Mouse (Mus musculus): ENCODE results near the gene Sox10.

The Sox10 gene

DNA sequence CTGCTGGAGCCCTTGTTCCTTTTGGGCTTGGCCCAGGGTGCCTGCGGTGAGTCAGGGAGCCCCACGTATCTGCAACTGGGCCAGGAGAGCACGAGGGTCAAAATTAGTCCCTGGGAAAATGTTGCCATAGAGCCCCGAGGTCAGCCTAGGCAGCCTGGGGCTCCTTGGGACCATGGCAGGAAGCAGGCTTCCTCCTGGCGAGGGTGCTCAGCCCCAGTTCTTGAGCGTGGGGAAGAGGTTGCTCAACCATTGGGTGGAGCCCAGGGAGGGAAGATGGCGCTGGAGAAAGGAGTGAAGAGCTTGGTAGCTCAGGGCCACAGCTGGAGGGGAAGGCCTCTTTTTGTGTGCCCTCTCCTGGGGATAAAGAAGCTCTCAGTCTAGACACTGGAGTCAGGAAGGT, 2.7 kb downstream of the Sox10 start:
- DNase-seq (ENCODE audit: low read depth, low spot score), result no peak

DNA sequence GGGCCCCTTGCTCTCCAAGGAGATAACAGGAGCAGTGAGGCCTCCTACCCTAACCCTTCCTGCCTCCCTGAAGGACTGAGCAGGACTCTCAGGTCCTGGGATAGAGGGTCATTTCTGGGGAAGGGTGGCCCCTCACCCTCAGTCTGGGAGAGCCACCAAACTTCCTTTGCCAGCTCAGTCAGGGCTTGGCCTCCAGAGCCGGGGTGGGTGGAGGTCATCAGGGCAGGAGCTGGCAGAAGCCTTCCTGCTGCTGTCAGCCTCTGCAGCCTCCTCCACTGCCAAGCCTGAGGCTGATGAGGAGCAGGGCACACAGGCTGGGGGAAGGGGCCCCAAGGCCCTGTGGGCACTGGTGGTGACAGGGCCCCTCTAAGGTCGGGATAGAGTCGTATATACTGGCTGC, 9.5 kb downstream of the Sox10 start:
- no peak for DNase-seq (ENCODE audit: low read depth, low spot score)

DNA sequence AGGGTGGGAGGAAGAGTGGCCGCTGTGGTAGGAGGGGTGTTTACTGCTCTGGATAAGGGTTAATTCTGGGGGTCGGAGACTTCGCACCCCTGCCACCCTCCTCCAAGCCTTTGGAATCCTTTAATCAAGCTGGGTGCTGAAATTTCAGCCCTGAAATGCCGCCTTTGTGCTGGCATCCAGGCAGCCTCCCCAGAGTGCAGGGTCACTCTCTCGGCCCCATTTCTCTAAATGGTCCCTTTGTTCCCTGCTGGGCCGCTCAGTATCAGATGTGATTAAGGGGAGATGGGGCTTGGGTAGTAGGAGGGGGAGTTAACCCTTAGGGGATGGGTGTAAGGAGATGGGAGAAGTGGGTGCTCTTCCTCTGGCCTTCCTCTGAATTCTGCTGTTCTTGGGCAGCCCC, 12.3 kb downstream of the Sox10 start:
- DNase-seq (ENCODE audit: low read depth, low spot score), result no peak

DNA sequence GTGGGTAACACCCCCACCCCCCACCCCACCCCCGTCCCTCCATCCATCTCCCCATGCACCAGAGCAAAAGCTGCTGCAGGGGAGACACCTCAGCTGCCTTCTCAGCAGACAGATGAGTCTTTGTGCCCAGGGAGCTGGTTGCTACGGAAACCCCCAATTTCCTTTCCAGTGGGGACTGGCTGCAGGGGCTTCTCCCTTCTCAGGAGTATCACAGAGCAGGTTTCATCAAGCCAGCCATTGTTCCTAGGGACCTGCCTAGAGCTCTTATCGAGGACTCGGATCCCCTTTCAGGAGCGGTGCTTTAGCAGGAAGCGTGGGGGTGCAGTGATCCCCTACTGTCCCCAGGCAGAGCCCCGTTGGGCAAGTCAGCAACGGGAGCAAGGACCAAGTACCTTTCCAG, 13.2 kb downstream of the Sox10 start:
- DNase-seq (ENCODE audit: low read depth, low spot score), result no peak

DNA sequence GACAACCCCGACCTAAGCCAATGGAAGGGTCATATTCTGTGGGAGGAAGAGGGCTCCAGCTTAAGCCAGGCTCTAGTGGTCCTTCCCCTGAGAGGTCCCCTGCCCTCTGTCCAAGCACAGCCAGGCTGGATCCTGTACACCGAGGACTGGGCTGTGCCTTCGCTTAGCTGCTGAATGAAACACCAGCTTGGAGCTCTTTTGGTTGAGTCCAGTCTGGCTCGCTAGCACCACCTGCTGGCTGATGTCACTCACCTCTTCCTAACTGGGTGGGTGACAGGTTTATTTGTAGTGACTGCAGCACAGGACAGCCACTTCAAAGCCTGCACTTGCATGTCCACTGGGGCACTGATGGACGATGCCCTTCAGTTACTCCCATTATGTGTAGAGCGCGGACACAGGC, 16.5 kb downstream of the Sox10 start:
- peak; percentile 85 for DNase-seq (ENCODE audit: low read depth, low spot score)

DNA sequence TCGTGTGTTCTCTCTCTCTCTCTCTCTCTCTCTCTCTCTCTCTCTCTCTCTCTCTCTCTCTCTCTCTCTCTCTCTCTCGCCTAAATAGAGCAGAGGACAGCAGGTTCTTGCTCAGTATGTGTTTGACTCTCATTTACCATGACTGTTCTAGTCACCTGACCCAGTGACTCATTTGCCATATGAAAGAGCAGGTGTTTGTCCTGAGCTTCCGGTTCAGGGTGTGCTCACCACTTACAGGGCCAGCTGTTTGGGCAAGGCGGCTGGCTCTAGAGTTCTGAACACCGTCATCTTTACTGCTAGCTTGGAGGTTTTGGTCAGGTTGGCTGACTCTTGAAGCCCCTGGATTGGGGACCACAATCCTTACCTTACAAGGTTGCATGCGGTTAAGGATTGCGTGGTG, 19.5 kb downstream of the Sox10 start:
- DNase-seq (ENCODE audit: low read depth, low spot score), result no peak

DNA sequence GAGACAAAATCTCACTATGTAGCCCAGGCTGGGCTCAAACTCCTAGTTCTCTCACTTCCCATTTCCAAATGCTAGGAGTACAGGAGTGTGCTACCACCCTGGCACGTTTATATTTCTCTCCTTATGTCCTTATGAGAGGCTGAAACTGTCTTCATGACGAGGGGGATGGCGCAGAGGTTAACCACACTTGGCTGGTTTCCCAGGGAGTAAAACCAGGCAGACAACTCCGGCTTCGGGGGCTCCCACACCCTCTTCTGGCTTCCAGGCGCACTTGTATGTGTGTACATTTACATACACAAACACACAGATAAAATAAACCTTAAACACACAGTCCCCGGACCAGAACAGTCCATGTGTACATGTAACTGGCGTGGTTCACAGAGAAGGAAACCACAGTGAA, 21.0 kb downstream of the Sox10 start:
- no peak for DNase-seq (ENCODE audit: low read depth, low spot score)

DNA sequence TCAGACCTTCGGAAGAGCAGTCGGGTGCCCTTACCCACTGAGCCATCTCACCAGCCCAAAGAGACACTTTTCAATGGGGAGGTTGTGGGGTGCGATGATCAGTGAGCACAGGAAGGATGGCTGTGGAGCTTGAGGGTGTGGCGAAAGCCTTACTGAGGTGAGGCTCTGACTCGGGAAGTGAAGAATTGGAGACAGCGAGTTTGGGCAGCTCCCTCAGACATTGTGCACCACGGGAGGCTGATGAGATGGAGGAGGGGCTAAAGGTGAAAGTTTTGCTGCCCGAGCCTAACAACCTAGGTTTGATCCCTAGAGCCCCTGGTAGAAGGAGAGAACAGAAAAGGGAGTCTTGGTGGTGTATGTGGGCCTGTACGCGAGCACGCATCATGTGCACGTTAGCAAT, 21.7 kb downstream of the Sox10 start:
- DNase-seq (ENCODE audit: low read depth, low spot score), result peak; percentile 81

DNA sequence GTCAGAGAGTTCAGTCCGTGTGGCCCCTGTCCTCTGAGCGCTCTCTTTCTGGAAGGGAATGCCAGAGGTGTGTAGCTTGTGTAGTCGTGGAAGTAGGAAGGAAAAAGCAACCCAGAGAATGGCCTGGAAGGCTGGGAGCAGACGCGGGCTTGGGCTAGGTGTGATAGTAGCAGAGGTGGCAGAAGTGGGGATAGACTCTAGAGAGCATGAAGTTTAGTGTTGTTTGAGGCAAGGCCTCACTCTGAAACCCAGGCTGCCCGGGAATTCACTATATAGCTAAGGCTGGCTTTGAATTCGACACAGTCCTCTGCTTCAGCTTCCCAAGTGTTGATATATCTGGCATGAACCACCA, 23.5 kb downstream of the Sox10 start:
- no peak for DNase-seq (ENCODE audit: low read depth, low spot score)

DNA sequence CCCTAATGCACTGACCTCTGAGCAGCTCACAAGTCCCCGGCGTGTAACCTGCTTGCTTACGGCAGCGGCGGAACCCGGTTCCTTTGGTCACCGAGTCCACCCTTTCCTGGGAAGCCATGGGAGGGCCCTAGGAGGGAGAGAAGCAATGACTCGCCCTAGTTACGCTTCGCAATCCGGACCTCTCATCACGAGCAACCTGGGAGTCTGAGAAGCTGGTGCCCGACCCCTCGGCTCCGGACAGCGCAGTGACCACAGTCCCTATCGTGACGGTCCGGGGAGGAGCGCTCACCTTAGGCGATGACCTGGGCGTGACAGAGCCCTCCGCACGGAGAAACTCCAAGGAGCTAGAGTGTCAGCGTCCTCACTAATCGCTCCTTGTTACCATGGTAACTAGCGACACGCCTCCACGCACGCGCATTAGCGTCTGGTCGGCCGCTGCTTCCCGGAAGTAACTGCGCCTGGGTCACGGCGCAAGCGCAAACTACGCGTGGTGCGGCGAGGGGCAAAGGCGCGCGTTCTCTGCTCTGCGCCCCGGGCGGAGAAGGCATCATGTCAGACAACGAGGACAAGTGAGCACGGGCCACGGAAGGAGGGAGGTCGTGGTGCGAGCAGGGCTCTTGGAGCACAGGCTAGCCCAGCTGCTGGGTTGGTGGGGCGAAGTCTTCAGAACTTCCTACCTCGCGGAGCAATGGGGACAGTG, 24.0 kb downstream of the Sox10 start, which contains the start of the genes Polr2f and 1700088E04Rik:
Gene Polr2f (plus strand): TSS at position 144 of the 700 bp plus-strand sequence.
Gene 1700088E04Rik (minus strand): TSS at position 388 of the 700 bp plus-strand sequence.
- DNase-seq (ENCODE audit: low read depth, low spot score), result peak; percentile 97

DNA sequence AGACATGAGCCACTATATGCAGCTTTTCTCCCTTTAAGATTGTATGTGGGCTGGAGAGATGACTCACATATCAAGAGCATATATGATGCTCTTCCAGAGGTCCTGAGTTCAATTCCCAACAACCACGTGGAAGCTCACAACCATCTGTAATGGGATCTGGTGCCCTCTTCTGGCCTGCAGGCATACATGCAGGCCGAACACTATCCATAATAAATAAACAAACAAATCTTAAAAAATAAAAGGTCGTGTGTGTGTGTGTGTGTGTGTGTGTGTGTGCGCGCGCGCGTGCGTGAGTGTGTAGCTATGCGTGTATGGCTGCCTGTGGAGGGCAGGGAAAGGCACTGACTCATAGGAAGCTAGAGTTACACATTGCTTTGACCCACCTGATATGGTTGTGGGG, 25.4 kb downstream of the Sox10 start:
- DNase-seq (ENCODE audit: low read depth, low spot score), result peak; percentile 46

DNA sequence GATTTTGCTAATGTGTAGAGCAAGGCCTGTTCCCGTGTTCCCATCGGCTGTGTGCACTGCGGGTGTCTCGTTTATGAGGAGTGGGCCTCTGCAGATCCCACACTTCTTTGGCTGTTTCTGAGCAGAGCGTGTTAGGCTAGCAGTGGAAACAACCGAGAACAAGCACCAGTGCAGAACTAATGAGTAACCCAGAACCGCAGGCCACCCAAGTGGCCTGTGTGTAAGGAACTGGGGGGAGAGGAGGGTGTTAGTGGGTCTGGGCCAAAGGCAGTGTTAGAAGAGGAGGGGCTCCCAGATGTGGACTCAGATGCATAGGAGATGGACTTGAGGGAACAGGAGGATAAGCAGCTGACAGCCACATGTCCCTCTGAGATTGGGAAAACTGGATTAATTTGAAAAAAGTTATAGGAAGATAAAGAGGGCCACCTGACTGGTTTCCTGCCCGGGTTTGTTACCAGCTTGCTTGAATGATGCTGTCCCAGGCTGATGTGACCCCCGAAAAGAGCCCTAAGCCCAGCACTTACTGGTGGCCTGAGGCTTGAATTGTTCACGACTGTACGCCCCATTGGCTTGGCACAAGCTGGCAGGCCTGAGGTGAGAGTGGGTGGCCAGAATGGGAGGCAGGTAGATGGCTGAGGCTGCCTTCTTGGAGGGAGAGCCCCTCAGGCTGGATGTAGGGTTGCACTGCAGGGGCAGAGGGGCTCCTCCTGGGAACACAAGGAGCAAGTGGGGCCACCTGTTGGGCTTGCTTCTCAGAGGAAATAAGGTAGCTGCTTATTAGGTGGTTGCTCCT, 29.1 kb downstream of the Sox10 start:
- DNase-seq (ENCODE audit: low read depth, low spot score), result no peak

DNA sequence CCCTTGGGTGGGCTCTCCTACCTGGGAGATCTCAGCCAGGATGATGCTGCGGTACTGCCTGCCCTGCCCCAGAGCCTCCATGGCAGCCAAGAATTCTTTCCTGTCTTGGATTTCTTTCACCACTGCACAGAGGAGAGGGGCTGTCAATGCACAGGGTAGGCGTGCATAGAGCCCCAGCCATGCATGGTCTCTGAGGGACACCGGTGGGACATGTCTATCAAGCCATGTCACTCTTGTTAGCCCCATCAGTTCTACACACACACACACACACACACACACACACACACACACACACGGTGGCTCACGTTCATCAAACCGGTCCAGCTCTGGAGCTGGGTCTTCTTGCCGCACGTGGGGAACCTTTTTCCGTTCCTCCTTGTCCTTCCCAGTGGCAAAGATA, 29.7 kb downstream of the Sox10 start:
- no peak for DNase-seq (ENCODE audit: low read depth, low spot score)

DNA sequence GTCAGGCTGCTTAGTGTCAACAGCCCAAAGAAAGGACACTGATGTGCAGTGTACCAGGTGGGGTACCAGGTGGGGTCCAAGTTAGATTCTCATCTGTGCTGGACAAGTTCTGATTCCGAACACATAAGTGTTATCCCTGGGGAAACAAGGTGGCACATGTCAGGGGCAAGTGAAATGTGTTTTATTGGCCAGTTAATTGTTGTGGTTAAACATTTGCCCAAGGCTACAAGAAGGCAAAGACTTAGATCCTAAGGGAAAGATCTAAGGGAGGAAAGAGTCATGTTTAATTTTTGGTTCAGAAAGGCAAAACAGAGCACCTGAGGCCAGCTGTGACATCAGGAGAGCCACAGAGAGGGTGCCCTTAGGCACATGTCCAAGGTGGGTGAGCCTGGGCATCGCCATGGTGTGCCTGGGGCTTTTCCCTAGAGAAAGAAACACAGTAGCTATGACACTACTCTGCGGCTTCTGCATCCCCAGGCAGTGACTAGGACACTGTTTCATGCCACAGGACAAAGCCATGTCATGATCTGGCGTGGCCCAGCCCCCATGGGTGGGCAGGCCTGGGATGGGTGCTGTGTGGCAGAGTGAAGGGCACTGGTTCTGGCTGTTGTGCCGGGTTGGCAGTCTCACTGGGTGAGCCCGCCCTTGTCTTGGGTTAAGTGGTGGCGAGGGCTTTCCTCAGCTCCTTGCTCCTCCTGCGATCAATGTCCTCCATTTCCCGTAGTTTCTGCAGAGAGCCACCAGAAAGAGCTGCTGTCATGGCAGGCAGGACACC, 30.4 kb downstream of the Sox10 start:
- no peak for DNase-seq (ENCODE audit: low read depth, low spot score)

DNA sequence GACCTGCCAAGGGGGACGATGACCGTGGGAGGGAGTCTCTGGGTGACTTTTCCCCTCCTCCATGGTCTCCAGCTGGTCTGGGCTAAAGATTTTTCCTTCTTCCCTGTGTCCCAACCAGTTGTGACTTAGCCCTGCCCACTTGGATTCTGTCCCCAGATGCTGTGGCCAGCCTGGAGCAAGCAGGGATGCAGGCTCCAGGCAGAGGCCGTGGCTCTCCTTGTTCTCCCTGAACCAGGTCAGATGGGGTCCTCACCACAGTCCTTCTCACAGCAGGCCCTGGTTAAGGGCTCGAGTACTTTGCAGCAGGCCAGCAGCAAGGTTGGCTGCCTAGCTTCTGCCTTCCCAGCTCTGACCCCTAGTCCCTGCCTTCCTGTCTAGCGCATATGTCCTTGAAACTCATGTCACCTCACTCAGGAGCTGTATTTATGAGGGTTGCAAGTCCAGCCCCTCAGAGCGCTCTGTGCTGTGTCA, 31.8 kb downstream of the Sox10 start:
- DNase-seq (ENCODE audit: low read depth, low spot score), result no peak

DNA sequence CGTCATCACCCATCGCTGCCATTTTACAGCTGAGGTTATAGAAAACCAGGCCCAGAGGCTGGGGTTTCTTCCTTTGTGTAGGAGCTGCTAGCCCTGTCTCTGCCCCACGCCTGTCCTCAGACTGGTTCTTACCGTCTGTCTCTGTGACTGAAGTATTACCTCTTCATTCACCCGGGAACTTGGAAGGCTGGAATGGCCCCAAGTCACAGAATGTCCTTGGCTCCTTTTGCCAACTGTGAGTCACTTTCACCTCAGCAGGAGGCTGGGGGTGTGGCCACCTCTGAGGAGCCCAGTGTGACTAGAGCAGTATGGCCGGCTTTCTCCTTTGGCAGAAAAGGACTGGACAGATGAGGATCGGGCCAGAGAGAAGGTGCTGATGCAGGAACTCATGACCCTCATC, 33.6 kb downstream of the Sox10 start:
- DNase-seq (ENCODE audit: low read depth, low spot score), result no peak

DNA sequence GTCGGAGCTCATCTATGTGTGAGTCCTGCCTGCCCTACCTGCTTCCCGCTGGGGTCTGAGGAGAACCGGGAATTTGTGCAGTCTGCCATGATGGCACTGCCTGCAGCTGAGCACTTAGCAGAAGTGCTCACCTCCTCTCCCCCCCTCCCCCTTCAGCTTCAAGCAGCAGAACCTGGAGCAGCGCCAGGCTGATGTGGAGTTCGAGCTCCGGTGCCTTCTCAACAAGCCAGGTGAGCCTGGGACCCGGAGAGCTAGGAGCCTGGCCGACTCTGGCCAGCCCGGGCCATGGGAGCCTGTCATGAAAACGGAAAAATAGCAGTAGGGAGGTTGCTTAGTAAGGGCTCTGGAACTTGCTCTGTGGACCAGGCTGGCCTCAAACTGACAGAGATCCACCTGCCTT, 34.3 kb downstream of the Sox10 start:
- no peak for DNase-seq (ENCODE audit: low read depth, low spot score)

DNA sequence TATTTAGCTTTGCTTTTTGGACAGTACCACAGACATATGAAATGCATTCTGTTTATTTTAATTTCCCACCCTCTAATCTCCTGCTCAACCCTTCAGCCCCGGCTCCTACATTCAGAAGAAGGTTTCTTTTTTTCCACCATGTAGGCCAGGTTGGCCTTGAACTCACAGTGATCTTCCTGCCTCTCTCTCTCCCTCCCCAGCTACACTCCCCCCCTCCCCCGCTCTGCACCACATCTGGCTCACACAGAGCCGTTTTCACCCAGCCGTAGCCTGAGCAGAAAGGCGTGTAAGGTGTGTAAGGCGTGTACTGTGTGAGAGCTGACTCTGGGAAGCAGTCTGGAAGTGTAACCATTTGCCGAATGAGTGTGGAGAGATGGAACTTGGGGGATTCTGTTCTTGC, 35.7 kb downstream of the Sox10 start:
- no peak for DNase-seq (ENCODE audit: low read depth, low spot score)

DNA sequence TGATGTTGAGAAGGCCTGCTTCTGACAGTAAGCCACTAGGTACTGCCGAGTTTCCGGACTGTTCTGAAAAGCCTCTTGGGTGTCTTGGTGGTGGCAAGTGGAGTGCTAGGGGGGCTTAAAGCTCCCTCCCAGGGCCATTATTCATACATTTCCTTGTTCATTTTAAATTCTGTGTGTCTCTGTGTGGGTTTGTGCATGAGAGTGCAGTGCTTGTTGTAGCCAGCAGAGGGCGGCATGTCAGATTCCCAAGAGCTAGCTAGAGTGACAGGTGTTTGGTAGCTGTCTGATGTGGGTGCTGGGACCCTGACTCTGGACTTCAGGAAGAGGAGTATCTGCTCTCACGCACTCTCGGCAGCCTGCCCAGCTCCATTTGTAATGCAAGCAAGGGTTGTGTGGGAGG, 36.8 kb downstream of the Sox10 start:
- peak; percentile 75 for DNase-seq (ENCODE audit: low read depth, low spot score)

DNA sequence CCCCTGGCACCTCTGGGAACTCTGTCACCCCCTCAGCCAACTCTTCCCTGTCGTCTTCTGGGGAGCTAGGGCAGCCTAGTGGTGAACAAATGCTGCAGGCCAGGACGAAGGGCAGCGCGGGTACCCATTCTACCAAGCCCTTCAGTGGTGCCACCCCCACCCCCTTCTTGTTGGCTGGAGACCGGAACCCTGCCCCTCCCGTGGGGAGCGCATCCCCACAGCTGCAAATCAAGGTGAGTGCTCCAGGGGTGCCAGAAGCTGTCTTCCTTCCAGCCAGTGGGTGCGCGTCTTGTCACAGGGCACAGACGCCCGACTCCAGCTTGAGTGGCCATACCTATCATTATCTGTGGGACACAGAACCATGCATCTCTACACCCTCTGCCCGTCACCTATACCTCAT, 37.9 kb downstream of the Sox10 start:
- DNase-seq (ENCODE audit: low read depth, low spot score), result no peak

DNA sequence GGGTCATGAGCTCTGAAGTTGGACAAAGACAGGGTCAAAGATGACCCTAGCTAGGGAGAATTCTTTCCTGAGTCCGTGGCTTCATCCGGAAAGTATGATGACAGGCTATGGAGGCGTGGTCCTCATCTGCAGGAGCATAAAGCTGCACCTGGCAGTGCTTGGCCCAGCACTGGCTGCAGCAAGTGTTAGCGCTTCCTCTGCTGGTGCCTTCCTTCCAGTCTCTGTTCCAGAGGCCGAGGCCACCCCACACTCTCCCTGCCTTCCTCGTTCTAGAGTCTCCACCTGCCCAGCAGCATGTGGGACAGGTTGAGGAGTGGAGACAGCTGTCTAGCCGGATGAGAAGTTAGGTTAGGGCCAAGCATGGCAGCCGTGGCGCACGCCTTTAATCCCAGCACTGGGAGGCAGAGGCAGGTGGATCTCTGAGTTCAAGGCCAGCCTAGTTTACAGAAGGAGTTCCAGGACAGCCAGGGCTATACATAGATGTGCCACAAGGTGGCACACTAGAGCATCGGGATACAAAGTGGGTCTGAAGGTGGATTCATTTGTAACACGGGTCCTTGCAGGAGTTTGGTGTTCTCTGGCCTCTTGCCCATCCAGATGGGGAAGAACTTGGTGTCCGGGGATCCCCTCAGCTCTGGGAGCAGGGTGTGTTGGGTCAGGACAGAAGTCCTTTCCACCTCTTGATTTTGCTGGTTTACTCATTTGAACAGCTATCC, 38.7 kb downstream of the Sox10 start:
- DNase-seq (ENCODE audit: low read depth, low spot score), result peak; percentile 89

Measured in ES-CJ7 (cell line).